Mouse (Mus musculus): ENCODE data around the gene Hmcn1.

Gene Hmcn1

GRCm38 (mm10) chr1:150645314-150645713, 347.9 kb downstream of the Hmcn1 start:
- DNase-seq (ENCODE audit: low spot score in 2 of 2): no peak

- DNase-seq (ENCODE audit: low spot score in 2 of 2): no peak
These were observed 353.7 kb downstream of the Hmcn1 start for GRCm38 (mm10) chr1:150639522-150639921.

- no peak for DNase-seq (ENCODE audit: low spot score in 2 of 2)
These were observed 360.7 kb downstream of the Hmcn1 start for GRCm38 (mm10) chr1:150632506-150632905.

GRCm38 (mm10) chr1:150631856-150632171, 361.4 kb downstream of the Hmcn1 start:
- no peak for DNase-seq (ENCODE audit: low spot score in 2 of 2)

- DNase-seq (ENCODE audit: low spot score in 2 of 2): no peak
These were observed 362.0 kb downstream of the Hmcn1 start for GRCm38 (mm10) chr1:150631035-150631855.

- DNase-seq (ENCODE audit: low spot score in 2 of 2): no peak
These were observed 370.0 kb downstream of the Hmcn1 start for GRCm38 (mm10) chr1:150623226-150623625.

- DNase-seq (ENCODE audit: low spot score in 2 of 2): no peak
These were observed 382.7 kb downstream of the Hmcn1 start for GRCm38 (mm10) chr1:150610539-150610938.

GRCm38 (mm10) chr1:150606173-150606572, 387.1 kb downstream of the Hmcn1 start:
- no peak for DNase-seq (ENCODE audit: low spot score in 2 of 2)

GRCm38 (mm10) chr1:150593614-150594013, 399.6 kb downstream of the Hmcn1 start:
- DNase-seq (ENCODE audit: low spot score in 2 of 2): no peak

GRCm38 (mm10) chr1:150591253-150591652, 402.0 kb downstream of the Hmcn1 start:
- DNase-seq (ENCODE audit: low spot score in 2 of 2): peak in 1 of 2 experiments; percentile 22

- no peak for DNase-seq (ENCODE audit: low spot score in 2 of 2)
These were observed 405.8 kb downstream of the Hmcn1 start for GRCm38 (mm10) chr1:150587410-150587809.

- no peak for DNase-seq (ENCODE audit: low spot score in 2 of 2)
These were observed 408.8 kb downstream of the Hmcn1 start for GRCm38 (mm10) chr1:150584477-150584876.

- peak; percentile 5 to 11 for DNase-seq (ENCODE audit: low spot score in 2 of 2)
These were observed 409.5 kb downstream of the Hmcn1 start for GRCm38 (mm10) chr1:150583734-150584133.

GRCm38 (mm10) chr1:150580561-150580960, 412.7 kb downstream of the Hmcn1 start:
- no peak for DNase-seq (ENCODE audit: low spot score in 2 of 2)

GRCm38 (mm10) chr1:150573407-150573806, 419.8 kb downstream of the Hmcn1 start:
- no peak for DNase-seq (ENCODE audit: low spot score in 2 of 2)

- DNase-seq (ENCODE audit: low spot score in 2 of 2): no peak
These were observed 422.6 kb downstream of the Hmcn1 start for GRCm38 (mm10) chr1:150570562-150571156.

- no peak for DNase-seq (ENCODE audit: low spot score in 2 of 2)
These were observed 423.3 kb downstream of the Hmcn1 start for GRCm38 (mm10) chr1:150569820-150570543.

- DNase-seq (ENCODE audit: low spot score in 2 of 2): no peak
These were observed 426.9 kb downstream of the Hmcn1 start for GRCm38 (mm10) chr1:150566287-150566686.

- DNase-seq (ENCODE audit: low spot score in 2 of 2): no peak
These were observed 436.6 kb downstream of the Hmcn1 start for GRCm38 (mm10) chr1:150556621-150557020.

GRCm38 (mm10) chr1:150551390-150551789, 441.8 kb downstream of the Hmcn1 start:
- no peak for DNase-seq (ENCODE audit: low spot score in 2 of 2)

- DNase-seq (ENCODE audit: low spot score in 2 of 2): no peak
These were observed 446.8 kb downstream of the Hmcn1 start for GRCm38 (mm10) chr1:150546463-150546862.

- DNase-seq (ENCODE audit: low spot score in 2 of 2): no peak
These were observed 453.0 kb downstream of the Hmcn1 start for GRCm38 (mm10) chr1:150540267-150540666.

All from frontal cortex, postnatal 10 days (tissue).